ENCODE assay signal across 24 mouse cellular contexts in genomic region chr2:104038236-104038635, GRCm38 (mm10). TPM values are rescaled to one million over a fixed set of nuclear protein-coding genes. Genes with fewer than 3 reads are reported as not detected.
"Had no signal": no experiment of that assay in that cellular context is flagged by ENCODE, and none has a peak within 500 bp of the region (broad histone marks: within the 10 kb centered on the region; RNA-seq: fewer than 3 reads in every experiment).

No protein-coding gene starts in this region.

- H3K9me3 ChIP-seq: neural tube, embryonic 15.5 days; stomach, embryonic 15.5 days had no signal

- H3K4me1 ChIP-seq: neural tube, embryonic 15.5 days; stomach, embryonic 15.5 days had no signal

- H3K4me3 ChIP-seq: neural tube, embryonic 15.5 days; stomach, embryonic 15.5 days had no signal

- H3K27me3 ChIP-seq: neural tube, embryonic 15.5 days; stomach, embryonic 15.5 days had no signal

- H3K4me2 ChIP-seq: neural tube, embryonic 15.5 days; stomach, embryonic 15.5 days had no signal

- H3K9ac ChIP-seq: neural tube, embryonic 15.5 days; stomach, embryonic 15.5 days had no signal

- DNase-seq: retina, postnatal 1 day; right cerebral cortex, adult 18-20 months; right cerebral cortex, postnatal 14 days; right cerebral cortex, postnatal 25 days; right cerebral cortex, postnatal 4 days; spleen, adult 18-20 months; thymus, adult 18-20 months; thymus, adult 2 months; thymus, postnatal 14 days; thymus, postnatal 25 days; thymus, postnatal 36 days; thymus, postnatal 4 days had no signal

- H3K27ac ChIP-seq: neural tube, embryonic 15.5 days; stomach, embryonic 15.5 days; stomach, postnatal 0 days had no signal

RNA-seq across cellular contexts. Expression of gene 4931422A03Rik, which starts 10.1 kb away (rescaled TPM):
- total RNA-seq: neutrophil, adult 5-6 weeks had no signal
- polyA plus RNA-seq: small intestine, adult 2 months; spleen, adult 2 months; thymus, adult 2 months had no signal

RNA-seq across cellular contexts. Expression of gene Gm10912, which starts 27.4 kb away (rescaled TPM):
- polyA plus RNA-seq: neural tube, embryonic 14.5 days; neural tube, embryonic 15.5 days; stomach, embryonic 14.5 days; stomach, embryonic 16.5 days; stomach, postnatal 0 days had no signal

RNA-seq across cellular contexts. Expression of gene Gm10799, which starts 30.1 kb away (rescaled TPM):
- total RNA-seq: neutrophil, adult 5-6 weeks had no signal
- polyA plus RNA-seq: neural tube, embryonic 14.5 days; neural tube, embryonic 15.5 days; small intestine, adult 2 months; spleen, adult 2 months; stomach, embryonic 14.5 days; stomach, embryonic 15.5 days; stomach, embryonic 16.5 days; stomach, postnatal 0 days; testis, adult 2 months; thymus, adult 2 months; thymus, postnatal 0 days; urinary bladder, adult 2 months had no signal

RNA-seq across cellular contexts. Expression of gene Cd59b, which starts 31.4 kb away (rescaled TPM):
- total RNA-seq: neutrophil, adult 5-6 weeks had no signal
